Mouse (Mus musculus): ENCODE measurements at regions not wholly inside any gene's neighbourhood (a gene's known extent, or its start where the extent isn't known, plus 50 kb on each side); places are given as distances from the start of the nearest gene placed in this dataset.

DNA sequence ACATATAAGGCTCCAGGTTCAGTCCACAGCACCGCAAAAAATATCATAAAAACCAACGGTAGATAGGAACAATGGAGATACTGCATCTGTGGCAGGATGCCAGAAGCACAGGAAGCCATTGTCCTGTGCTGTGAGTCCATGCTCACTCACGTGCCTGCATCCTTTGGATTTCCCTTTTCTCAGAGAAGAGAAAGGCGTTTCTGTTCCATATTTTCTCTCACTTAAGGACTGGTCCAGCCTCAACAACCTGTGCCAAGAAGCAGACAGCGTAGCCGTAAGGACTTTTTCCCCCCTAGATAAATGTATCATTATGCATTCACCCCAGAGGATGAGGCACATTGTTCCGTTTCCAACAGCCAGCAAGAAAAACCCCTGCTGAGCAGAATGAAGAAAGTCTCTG, 360.0 kb upstream of the Jarid2 start:
- TF ChIP-seq GATA1 (IDR thresholded peaks at IDR 0.05; ENCODE audit: low read length) (no peak), TAL1 (IDR thresholded peaks at IDR 0.05; ENCODE audit: low read length) (no peak)

Data from erythroblast, embryonic 14.5 days (primary cell).